Mouse (Mus musculus) thymus, postnatal 0 days (tissue): ENCODE measurements around the gene Ccn6. TPM values are rescaled to one million over a fixed set of nuclear protein-coding genes. Genes with fewer than 3 reads are reported as not detected.

Source experiments
- DNase-seq: peaks from one replicate; pipeline ENCODE4 v3.0.0-alpha.2; 2015; ENCODE audit warnings: low spot score
- polyA plus RNA-seq: library from polyadenylated mRNA; unstranded; fragments of >200 nt; fragmentation: Nextera tagmentation; extraction: Ambion mirVana; gene quantifications from 2 replicates; pipeline ENCODE4 v1.2.1, GENCODE M21; 2015

Gene Ccn6
- polyA plus RNA-seq, 1 experiment from 2014 or later = 1.6 TPM

DNA sequence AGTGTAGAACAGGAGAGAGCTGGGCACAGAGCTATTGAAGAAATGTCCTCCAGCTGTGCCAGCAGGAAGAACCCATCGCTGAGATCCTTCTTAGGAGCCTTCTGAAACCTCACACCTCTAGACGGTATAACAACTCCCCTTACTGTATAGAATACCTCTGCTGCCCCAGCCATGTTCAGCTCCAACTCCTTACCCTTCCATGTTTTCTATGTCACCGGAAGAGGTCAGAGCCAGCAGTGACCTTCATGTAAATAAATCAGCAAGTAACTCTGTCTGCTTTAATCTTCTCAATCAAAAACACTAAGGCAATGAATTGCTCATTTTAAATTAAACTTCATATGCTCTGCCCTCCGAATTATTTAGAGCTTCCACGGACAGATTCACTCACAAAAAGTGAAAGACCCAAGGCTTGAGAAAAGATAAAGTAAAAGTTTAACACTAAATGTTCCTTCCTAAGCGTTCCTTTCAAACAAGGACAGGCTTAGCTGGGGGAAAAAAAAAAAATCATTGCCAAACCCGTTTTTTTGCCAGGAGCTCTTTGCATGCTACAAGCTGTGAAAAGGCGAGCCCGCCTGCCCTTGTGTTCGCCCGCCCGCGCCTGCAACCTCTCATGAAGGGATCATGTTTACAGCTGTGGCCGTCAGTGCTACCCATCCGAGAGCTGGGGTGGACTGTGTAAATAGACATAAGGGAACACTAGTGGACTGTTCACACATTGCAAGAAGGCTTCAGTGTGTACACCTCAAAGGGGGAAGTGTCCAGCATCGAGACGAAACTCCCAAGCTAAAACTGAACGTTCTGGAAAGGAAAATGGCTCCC lies 719 bp downstream of the Ccn6 start:
- DNase-seq = no peak

DNA sequence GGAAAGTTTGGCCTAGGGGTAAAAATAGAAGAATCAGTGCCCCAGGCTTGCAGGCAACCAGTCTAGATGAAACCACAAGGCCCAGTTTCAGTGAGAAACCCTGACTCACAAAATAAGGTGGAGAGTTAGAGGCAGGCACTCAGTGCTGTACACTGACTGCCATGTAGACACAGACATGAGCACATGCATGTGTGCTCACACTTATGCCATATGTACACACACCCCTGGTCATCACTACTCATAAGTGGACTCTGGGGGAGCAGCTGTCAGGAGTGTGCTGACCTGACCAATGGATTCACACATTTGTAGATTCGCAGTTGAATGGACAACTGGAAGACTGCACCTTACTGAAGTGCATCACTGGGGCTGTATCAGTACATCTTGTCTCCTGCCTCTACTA lies 2.2 kb downstream of the Ccn6 start:
- DNase-seq = no peak

DNA sequence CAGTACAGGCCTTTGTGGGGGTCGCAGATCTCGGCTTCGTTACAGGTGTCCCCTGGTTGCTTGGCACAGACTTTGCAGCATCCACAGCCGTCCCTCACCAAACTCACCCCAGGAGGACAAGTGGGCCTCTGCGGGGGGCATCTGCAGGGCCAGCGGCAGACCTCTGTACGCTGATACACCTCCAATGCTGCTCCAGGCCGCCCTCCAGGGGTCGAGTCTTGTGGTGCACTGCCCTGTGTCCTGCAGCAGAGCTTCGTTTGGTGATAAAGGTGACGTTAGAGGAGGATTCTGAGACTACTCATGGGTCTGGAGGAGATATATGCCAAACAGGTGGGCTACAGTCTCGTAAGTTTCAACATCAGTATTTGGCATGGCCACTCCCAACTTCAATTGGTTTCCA lies 5.3 kb downstream of the Ccn6 start:
- DNase-seq = peak; percentile 14

DNA sequence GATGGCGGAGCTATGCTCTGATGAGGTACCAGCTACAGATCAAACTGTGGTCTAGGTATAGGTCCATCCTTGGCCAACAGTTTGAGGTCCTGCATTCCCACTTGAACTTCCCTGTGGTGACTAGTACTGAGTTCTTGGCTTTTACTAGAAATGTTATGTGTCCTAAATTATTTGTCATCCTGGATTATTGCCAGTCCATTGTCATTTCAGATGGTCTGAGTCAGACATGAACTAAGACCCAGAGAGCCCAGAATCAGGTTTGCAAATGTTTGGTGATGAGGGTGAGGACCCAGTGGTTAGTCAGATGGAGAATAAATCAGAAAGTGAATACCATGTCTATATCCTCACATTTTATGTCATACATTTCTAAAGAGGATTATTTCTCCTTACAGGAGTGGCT lies 6.3 kb downstream of the Ccn6 start:
- no peak for DNase-seq

GRCm38 (mm10) chr10:39156719-39157118 lies 6.9 kb downstream of the Ccn6 start:
- no peak for DNase-seq

GRCm38 (mm10) chr10:39142216-39142615 lies 21.4 kb downstream of the Ccn6 start:
- DNase-seq = no peak

- DNase-seq = no peak
These were observed 22.2 kb downstream of the Ccn6 start for GRCm38 (mm10) chr10:39141401-39141800.

DNA sequence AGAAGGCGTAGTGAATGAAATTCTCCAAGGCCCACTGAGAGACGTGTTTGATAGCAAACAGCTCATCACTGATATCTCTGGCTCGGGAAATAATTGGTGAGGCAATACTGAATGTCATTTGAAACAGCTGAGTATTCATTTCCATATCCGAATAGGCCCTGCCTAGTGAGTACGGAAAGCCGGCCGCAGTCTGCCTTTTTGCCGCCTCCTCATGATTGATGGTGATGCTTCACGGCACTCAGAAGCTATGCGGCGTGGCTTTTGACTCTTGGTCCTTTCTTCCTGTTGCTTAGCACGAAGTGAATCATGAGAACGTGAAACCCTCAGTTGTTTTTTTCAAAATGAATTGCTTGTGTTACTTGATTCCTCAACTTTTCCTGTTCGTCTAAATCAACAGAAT lies 22.8 kb downstream of the Ccn6 start:
- DNase-seq = no peak

- peak; percentile 46 for DNase-seq
These were observed 24.8 kb downstream of the Ccn6 start for GRCm38 (mm10) chr10:39138761-39139160.

DNA sequence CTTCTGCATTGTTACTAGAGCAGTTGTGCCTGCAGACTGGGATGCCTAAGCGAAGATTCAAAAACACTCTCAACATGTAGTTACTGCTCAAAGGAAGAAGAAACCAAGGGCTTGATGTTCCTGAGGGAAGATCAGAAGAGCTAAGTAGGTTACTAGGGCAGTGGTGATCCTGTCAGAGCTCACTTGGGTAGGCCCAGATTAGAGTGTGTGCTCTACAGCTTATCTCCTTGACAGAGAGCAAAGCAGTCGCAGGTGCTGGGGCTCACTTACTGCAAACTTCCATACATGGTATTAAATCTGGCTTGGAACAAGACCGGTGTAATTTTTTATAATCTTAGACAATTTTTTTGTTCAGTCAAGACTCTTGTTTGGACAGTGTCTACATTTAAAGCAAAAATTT lies 25.8 kb downstream of the Ccn6 start:
- DNase-seq = peak; percentile 86

- peak; percentile 98 for DNase-seq
These were observed 29.9 kb downstream of the Ccn6 start, which contains the start of the genes Fam229b and Tube1 for GRCm38 (mm10) chr10:39133462-39134310. TSS of gene Fam229b (minus strand) at chr10:39133914. TSS of gene Tube1 (plus strand) at chr10:39133976.

- peak; percentile 60 for DNase-seq
These were observed 42.2 kb downstream of the Ccn6 start for GRCm38 (mm10) chr10:39121412-39121811.

GRCm38 (mm10) chr10:39109489-39109874 lies 54.1 kb downstream of the Ccn6 start:
- DNase-seq = no peak

GRCm38 (mm10) chr10:39108837-39109488 lies 54.6 kb downstream of the Ccn6 start:
- DNase-seq = no peak

DNA sequence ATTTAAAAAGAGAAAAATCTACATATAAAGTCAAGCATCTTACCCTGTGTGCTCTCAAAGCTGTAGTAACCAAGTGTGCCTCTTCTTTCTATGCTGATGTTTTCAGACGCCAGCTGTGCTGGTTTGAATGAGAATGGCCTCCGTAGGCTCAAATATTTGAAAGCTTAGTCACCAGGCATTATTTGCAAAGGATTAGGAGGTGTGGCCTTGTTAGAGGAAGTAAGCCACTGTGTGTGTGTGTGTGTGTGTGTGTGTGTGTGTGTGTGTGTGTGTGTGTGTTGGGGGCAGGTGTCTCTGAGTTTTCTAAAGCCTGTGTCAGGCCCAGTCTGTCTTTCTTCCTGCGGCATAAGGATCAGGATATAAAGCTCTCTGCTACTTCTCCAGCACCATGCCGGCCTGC lies 56.7 kb downstream of the Ccn6 start:
- no peak for DNase-seq

- DNase-seq = no peak
These were observed 57.2 kb downstream of the Ccn6 start for GRCm38 (mm10) chr10:39106413-39106812.

- DNase-seq = no peak
These were observed 58.7 kb downstream of the Ccn6 start for GRCm38 (mm10) chr10:39104803-39105449.
